Mouse (Mus musculus) heart, adult 2 months (tissue): ENCODE measurements around the gene Krtap9-5.

Experiments used
- CTCF ChIP-seq: fragments of 200-600 bp; IDR thresholded peaks from 2 replicates; pipeline ENCODE4 v1.8.1; 2022; ENCODE audit warnings: antibody characterized with exemption, mild to moderate bottlenecking, moderate library complexity
- EP300 ChIP-seq: fragments of 200-500 bp; IDR thresholded peaks from 2 replicates; pipeline ENCODE4 v1.6.1; 2011; ENCODE audit warnings: low read depth, low read length, control low read depth; ENCODE audit not compliant: insufficient read depth
- POLR2A ChIP-seq: fragments of 200-500 bp; IDR thresholded peaks from 2 replicates; pipeline ENCODE4 v1.6.1; 2011; ENCODE audit warnings: mild to moderate bottlenecking, low read depth, low read length, control low read depth; ENCODE audit not compliant: insufficient read depth

GRCm38 (mm10) chr11:99990571-99990970 is 42.3 kb downstream of the Krtap9-5 start:
- TF ChIP-seq CTCF (no peak), POLR2A (no peak), EP300 (no peak)
